Mouse (Mus musculus): ENCODE data around the gene Cox19.
A peak's percentile ranks its signal among the peaks of the same experiment; 100 is the strongest.

The Cox19 gene

DNA sequence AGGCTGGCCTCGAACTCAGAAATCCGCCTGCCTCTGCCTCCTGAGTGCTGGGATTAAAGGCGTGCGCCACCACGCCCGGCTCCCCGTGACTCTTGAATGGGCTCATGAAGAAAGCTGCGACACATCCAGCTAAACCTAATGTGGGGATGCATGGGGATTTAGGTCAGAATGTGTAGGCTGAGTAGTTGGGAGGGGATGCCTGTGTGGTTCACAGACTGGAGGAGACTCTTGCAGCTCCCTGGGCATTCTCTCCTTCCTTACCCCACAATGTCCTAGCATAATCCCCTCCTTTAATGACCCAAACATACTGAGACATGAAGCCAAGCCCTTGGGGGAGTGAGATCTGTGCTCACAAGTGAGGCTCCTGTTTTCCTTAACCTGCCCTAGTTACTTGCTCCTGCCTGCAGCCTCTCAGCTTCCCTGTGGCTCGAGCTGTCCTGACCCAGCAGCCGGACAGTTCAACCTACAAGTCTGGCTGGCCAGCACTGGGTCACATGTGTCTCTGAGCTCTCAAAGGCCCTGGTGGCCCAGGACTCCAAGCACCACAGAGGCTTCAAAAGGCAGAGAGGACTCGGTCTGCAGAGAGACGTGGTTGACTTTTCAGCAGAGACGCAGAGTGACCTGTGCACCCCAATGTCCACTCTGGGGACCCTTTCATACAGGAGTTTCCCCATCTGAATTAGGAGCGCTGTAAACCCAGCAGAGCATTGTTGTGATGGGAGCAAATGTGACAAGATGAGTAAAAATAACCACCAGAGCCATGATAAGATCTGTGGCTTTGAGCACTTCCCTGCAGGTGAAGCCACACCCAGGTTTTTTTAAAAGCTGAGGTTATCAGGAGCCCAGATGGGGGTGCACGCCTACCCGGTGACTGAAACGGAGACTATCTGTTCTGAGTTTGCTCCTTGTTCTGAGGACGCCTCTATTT is 30.6 kb upstream of the Cox19 start:
- DNase-seq (ENCODE audit: inconsistent ontology term) = no peak

GRCm38 (mm10) chr5:139380385-139381248 is 29.4 kb upstream of the Cox19 start:
- peak; percentile 96 for DNase-seq (ENCODE audit: inconsistent ontology term)

DNA sequence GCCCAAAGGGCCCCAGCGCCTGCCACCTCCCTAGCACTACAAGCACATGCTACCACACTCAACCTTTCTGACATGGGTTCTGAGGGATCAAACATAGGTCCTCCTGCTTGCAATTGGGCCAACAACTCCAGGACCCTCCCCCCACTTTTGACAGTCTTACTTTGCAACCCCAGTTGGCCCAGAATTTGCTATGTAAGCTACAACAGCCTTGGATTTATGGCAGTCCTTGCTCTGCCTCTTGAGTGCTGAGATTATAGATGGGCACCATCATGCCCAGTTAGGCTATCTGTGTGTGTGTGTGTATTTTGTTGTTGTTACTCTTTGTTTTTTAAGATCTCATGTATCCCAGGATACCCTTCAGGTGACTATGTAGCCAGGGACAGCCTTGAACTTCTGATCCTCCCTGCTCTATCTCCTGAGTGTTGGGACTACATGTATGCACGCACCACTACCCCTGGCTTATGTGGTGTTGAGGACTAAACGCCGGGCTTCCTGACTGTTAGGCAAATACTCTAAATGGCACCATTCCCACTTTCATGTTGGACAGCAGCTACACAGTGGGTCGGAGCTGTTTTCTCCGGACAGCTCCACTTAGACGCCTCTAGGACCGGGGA is 28.7 kb upstream of the Cox19 start:
- no peak for DNase-seq (ENCODE audit: inconsistent ontology term)

GRCm38 (mm10) chr5:139378986-139379629 is 27.9 kb upstream of the Cox19 start:
- DNase-seq (ENCODE audit: inconsistent ontology term) = peak; percentile 95

GRCm38 (mm10) chr5:139378271-139378556 is 27.0 kb upstream of the Cox19 start:
- no peak for DNase-seq (ENCODE audit: inconsistent ontology term)

DNA sequence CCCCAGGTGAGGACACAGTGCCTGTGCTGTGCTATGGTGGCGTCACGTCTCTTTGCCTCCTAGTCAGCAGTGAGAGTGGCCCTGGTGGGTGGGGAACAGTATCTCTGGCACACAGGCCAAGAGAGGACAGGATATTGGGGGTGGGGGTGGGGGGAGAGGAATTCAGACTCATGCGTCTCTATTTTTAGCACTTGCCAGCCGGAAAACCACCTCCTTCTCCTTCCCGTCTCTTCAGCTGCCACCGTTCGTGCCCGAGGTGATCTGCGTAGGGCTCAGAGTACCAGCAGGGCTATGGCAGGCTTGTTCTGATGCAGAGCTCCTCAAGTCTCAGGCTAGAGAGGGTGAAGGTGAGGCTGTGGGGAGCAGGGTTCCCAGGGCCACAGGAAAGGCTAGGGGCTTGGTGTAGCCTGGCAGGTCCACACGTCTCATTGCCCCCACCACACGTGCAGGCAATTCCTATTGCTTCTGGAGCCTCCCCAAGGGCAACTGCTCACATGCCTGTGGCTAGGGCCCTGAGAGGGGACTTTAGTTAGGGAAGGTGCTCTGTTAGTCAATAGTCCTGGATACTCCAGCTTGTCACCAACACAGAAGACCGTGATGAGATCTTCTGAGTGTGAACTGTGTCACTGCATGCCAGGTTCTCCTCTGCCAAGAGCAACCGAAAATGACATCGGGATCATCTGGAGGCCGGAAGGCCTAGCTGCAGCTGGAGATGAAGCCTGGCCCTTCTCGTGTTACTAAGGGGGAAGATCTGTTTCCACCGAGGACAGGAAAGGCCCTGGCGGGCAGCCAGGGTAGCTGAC is 26.5 kb upstream of the Cox19 start, which contains the start of gene Gpr146:
Gene Gpr146 (plus strand): TSS at position 230 of the 803 bp plus-strand sequence.
- peak; percentile 63 for DNase-seq (ENCODE audit: inconsistent ontology term)

DNA sequence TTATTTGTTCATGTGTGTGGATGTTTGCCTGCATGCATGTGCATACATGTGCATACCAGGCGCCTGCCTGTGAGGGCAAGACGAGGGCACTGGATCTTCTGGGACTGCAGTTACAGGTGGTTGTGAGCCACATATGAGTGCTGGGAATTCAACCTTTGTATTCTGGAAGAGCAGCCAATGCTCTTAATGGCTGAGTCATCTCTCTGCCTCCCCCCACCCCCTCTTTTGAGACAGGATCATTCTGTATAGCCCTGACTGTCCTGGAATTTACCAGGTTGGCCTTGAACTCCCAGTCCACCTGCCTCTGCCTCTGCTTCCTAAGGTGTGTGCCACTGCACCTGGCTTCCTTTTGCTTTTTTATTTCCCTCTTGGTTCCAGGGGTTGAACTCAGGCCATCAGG is 23.6 kb upstream of the Cox19 start:
- DNase-seq (ENCODE audit: inconsistent ontology term) = no peak

- DNase-seq (ENCODE audit: inconsistent ontology term) = no peak
These were observed 22.7 kb upstream of the Cox19 start for GRCm38 (mm10) chr5:139373889-139374444.

DNA sequence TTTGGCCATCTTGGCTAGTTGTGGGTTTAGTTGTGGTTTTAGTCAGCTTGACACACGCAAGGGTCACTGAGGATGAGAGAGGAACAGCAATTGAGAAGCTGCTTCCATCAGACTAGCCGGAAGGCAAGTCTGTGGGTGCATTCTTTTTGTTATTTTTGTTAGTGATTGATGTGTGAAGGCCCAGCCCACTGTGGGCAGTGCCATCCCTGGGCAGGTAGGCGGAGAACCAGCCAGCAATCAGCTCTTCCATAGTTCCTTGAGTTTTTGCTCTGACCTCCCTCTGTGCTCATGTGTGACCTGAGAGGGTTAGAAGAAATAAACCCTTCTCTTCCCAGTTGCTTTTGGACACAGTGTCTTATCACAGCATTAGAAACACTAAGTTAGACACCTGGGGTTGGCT is 21.9 kb upstream of the Cox19 start:
- no peak for DNase-seq (ENCODE audit: inconsistent ontology term)

- peak; percentile 92 for DNase-seq (ENCODE audit: inconsistent ontology term)
These were observed 20.6 kb upstream of the Cox19 start for GRCm38 (mm10) chr5:139371631-139372401.

DNA sequence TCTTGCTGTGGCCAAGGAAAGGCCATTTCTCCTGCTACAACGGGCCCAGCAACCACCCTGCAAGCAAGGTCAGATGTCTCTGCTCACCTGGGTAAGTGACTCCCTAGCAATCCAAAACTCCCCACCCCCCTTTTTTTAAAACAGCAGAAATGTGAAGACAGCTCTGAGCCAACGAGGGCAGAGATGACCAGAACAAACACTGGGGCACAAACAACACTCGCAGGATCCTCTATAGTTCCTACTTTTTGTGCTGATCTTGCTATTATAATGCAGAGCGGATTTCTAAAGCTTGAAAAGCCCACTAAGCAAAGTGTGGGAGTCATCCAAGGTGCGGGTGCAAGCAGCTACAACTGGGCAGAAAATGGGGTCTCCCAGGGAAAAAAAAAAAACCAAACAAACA is 19.9 kb upstream of the Cox19 start:
- DNase-seq (ENCODE audit: inconsistent ontology term) = no peak

GRCm38 (mm10) chr5:139370336-139370735 is 19.1 kb upstream of the Cox19 start:
- DNase-seq (ENCODE audit: inconsistent ontology term) = no peak

DNA sequence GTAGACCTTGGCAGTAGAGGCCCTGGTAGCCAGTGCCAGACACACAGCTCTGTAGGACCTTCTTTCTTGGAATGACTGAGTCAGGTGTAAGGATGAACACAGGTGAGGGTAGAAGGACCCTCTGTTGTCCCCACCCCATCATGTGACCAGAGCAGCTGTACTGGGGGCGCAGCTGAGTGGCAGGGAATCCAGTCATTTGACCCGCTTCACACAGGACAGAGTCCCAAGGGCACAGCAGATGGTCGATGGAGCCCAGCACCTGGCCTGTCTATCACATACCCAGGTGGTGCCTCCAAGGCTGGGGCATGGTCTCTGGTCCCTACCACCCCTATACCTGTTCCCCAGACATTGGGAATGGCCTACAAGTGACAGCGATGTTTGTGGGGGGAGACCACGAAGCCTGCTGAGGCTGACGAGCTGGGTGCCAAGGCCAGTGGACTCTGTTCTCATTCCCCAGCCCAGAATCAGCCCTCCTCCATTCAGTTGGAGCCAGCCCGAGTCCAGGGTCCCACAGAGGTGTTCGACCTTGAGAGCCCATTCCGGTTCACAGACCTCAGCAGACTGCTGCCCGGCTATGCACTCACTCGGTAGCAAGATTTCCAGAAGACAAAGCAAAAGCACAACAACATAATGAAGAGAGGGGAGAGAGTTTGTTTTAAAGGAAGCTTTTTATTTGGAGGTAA is 17.6 kb upstream of the Cox19 start:
- DNase-seq (ENCODE audit: inconsistent ontology term) = no peak

DNA sequence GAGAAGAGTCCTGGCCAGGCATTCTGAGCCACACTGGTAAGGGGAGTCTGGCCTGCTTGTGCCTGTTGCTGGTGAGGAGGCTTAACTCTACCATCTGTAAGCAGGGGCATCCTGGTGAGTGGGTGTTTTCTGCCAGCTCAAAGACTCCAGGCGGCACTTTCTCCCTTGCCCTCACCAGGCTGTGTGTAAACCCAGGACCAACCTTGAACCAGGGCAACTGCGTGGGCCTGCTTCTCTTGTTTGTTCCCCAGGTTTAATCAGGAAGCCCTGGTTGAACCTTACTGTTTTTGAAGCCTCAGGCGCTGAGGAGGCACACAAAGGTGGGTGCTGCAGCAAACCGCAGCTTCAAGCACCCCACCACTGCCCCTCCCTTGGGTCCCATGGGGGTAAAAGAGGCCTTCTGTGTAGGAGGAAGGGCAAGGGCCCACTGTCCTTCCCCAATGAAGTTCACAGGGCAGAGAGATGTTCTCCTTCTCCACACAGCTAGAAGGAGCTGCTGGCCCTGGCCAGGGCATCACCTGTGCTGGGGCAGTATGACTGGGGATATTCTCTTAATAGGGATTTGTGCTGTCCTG is 16.8 kb upstream of the Cox19 start:
- DNase-seq (ENCODE audit: inconsistent ontology term) = no peak

DNA sequence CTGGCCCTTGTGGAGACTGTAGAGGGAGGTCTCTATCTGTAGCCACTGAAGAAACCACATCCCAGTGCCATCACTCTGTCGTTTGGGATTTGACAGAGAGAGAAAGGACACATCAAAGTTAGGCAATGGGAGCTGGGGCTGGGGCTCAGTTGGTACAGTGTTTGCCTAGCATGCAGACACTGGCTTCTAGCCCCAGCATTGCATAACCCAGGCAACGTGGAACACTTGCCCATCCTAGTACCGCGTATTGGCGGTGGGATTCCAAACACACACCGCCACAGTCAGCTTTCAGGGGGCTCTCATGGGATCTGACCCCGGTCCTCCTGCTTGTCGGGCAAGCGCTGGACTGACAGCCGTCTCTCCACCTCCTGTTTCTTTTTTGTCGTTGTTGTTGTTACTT is 15.3 kb upstream of the Cox19 start:
- DNase-seq (ENCODE audit: inconsistent ontology term) = no peak

- no peak for DNase-seq (ENCODE audit: inconsistent ontology term)
These were observed 14.6 kb upstream of the Cox19 start for GRCm38 (mm10) chr5:139365827-139366226.

GRCm38 (mm10) chr5:139364911-139365571 is 13.8 kb upstream of the Cox19 start:
- DNase-seq (ENCODE audit: inconsistent ontology term) = no peak

GRCm38 (mm10) chr5:139364260-139364910 is 13.2 kb upstream of the Cox19 start:
- DNase-seq (ENCODE audit: inconsistent ontology term) = peak; percentile 66
